Mouse (Mus musculus): ENCODE results near the gene Lexm. TPM values are rescaled to one million over a fixed set of nuclear protein-coding genes. Genes with fewer than 3 reads are reported as not detected.

The Lexm gene
- polyA plus RNA-seq, 1 experiment from 2014 or later: not detected

- H3K9me3 ChIP-seq (ENCODE audit: control insufficient read depth): peaks cover 3% of the 10 kb centered on the region; the same call in 1 of the 2 replicates
- H3K4me3 ChIP-seq (ENCODE audit: low read depth, low read length): no peak overlapping the region
- no peaks in the 10 kb centered on the region for H3K27me3 ChIP-seq (replicated peaks; ENCODE audit: control insufficient read depth, insufficient read depth, low read length)
- H3K36me3 ChIP-seq (ENCODE audit: control insufficient read depth, insufficient read depth): no peaks in the 10 kb centered on the region
- no peak overlapping the region for H3K9ac ChIP-seq (ENCODE audit: low read depth, low read length)
- TF ChIP-seq CTCF (IDR thresholded peaks at IDR 0.05; ENCODE audit: low read depth): no peak
- 83% methylated on average over 4 of the region's 4 CpGs for WGBS
- ATAC-seq: no peak
- H3K4me2 ChIP-seq (replicated peaks; ENCODE audit: low read depth): no peak overlapping the region
- H3K4me1 ChIP-seq (replicated peaks; ENCODE audit: control insufficient read depth, insufficient read depth, low read length): no peaks in the 10 kb centered on the region
- no peak overlapping the region for H3K27ac ChIP-seq (ENCODE audit: low read depth, low read length)
These were observed 19.3 kb downstream of the Lexm start for GRCm38 (mm10) chr4:106597741-106598140.

GRCm38 (mm10) chr4:106597055-106597454 lies 20.0 kb downstream of the Lexm start:
- Histone ChIP-seq H3K27me3 (replicated peaks; ENCODE audit: control insufficient read depth, insufficient read depth, low read length) (no peaks in the 10 kb centered on the region), H3K9me3 (ENCODE audit: control insufficient read depth) (no peaks in the 10 kb centered on the region), H3K4me3 (ENCODE audit: low read depth, low read length) (no peak overlapping the region), H3K4me2 (replicated peaks; ENCODE audit: low read depth) (no peak overlapping the region), H3K36me3 (ENCODE audit: control insufficient read depth, insufficient read depth) (no peaks in the 10 kb centered on the region), H3K27ac (ENCODE audit: low read depth, low read length) (no peak overlapping the region), H3K4me1 (replicated peaks; ENCODE audit: control insufficient read depth, insufficient read depth, low read length) (no peaks in the 10 kb centered on the region), H3K9ac (ENCODE audit: low read depth, low read length) (no peak overlapping the region)
- 83% methylated on average over 9 of the region's 9 CpGs for WGBS
- no peak for ATAC-seq
- no peak for TF ChIP-seq CTCF (IDR thresholded peaks at IDR 0.05; ENCODE audit: low read depth)

- H3K36me3 ChIP-seq (ENCODE audit: control insufficient read depth, insufficient read depth): no peaks in the 10 kb centered on the region
- no peak for ATAC-seq
These were observed 20.8 kb downstream of the Lexm start for GRCm38 (mm10) chr4:106596200-106596599.

DNA sequence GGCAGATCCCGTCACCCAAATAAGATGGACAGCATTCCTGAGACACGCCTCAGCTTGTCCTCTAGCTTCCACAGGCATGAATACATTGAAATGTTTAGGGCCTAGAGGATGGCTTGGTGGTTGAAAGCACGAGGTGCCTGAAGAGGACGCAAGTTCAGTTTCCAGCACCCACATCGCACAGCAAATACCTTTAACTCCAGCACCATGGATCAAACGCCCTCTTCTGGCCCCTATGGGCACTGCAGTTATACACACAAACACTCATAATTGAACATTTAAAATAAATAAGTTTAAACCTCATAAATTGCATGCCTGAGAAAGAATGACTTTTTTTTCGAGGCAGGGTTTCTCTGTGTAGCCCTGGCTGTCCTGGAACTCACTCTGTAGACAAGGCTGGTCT lies 23.4 kb downstream of the Lexm start:
- no peak overlapping the region for H3K4me2 ChIP-seq (replicated peaks; ENCODE audit: low read depth)
- no peak overlapping the region for H3K27ac ChIP-seq (ENCODE audit: low read depth, low read length)
- TF ChIP-seq CTCF (IDR thresholded peaks at IDR 0.05; ENCODE audit: low read depth): peak; percentile 53
- H3K9ac ChIP-seq (ENCODE audit: low read depth, low read length): no peak overlapping the region
- no peaks in the 10 kb centered on the region for H3K4me1 ChIP-seq (replicated peaks; ENCODE audit: control insufficient read depth, insufficient read depth, low read length)
- no peaks in the 10 kb centered on the region for H3K27me3 ChIP-seq (replicated peaks; ENCODE audit: control insufficient read depth, insufficient read depth, low read length)
- no peak overlapping the region for H3K4me3 ChIP-seq (ENCODE audit: low read depth, low read length)
- 62% methylated on average over 7 of the region's 7 CpGs for WGBS
- H3K9me3 ChIP-seq (ENCODE audit: control insufficient read depth): no peaks in the 10 kb centered on the region
- ATAC-seq: no peak
- H3K36me3 ChIP-seq (ENCODE audit: control insufficient read depth, insufficient read depth): peaks cover 8% of the 10 kb centered on the region; the same call in 1 of the 2 replicates

More at GRCm38 (mm10) chr4:106596200-106596599, 20.8 kb downstream of the Lexm start:
- Histone ChIP-seq H3K27me3 (replicated peaks; ENCODE audit: control insufficient read depth, insufficient read depth, low read length) (no peaks in the 10 kb centered on the region), H3K9me3 (ENCODE audit: control insufficient read depth) (no peaks in the 10 kb centered on the region), H3K4me1 (replicated peaks; ENCODE audit: control insufficient read depth, insufficient read depth, low read length) (no peaks in the 10 kb centered on the region), H3K27ac (ENCODE audit: low read depth, low read length) (no peak overlapping the region), H3K4me2 (replicated peaks; ENCODE audit: low read depth) (no peak overlapping the region), H3K9ac (ENCODE audit: low read depth, low read length) (no peak overlapping the region), H3K4me3 (ENCODE audit: low read depth, low read length) (no peak overlapping the region)
- peak; percentile 56 for TF ChIP-seq CTCF (IDR thresholded peaks at IDR 0.05; ENCODE audit: low read depth)
- WGBS: 65% methylated on average over 3 of the region's 3 CpGs

DNA sequence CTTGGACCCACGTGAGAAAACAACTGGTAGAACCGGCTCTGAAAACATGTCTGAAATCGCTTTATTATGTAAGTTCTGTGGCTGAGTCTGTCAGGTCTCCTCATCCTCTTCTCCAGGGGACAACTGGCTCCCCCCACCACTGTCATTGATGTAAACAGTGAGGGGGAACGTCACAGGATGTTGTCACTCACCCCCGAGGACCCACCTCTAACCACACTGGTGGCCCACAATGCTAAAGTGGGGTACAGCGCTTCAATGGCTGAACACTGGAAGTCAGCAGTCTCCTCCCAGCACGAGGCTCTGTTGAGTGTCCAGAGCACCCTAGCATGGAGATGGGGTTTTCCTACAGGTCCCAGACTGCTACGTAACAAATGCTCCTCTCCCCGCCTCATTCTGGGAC lies 26.2 kb downstream of the Lexm start:
- no peak overlapping the region for H3K4me2 ChIP-seq (replicated peaks; ENCODE audit: low read depth)
- no peak overlapping the region for H3K4me3 ChIP-seq (ENCODE audit: low read depth, low read length)
- WGBS: 78% methylated on average over 9 of the region's 9 CpGs
- no peaks in the 10 kb centered on the region for H3K9me3 ChIP-seq (ENCODE audit: control insufficient read depth)
- no peak for ATAC-seq
- H3K27ac ChIP-seq (ENCODE audit: low read depth, low read length): no peak overlapping the region
- peaks cover 36% of the 10 kb centered on the region for H3K36me3 ChIP-seq (ENCODE audit: control insufficient read depth, insufficient read depth)
- no peaks in the 10 kb centered on the region for H3K27me3 ChIP-seq (replicated peaks; ENCODE audit: control insufficient read depth, insufficient read depth, low read length)
- H3K4me1 ChIP-seq (replicated peaks; ENCODE audit: control insufficient read depth, insufficient read depth, low read length): no peaks in the 10 kb centered on the region
- no peak for TF ChIP-seq CTCF (IDR thresholded peaks at IDR 0.05; ENCODE audit: low read depth)
- no peak overlapping the region for H3K9ac ChIP-seq (ENCODE audit: low read depth, low read length)

GRCm38 (mm10) chr4:106590142-106590541 lies 26.9 kb downstream of the Lexm start:
- TF ChIP-seq CTCF (IDR thresholded peaks at IDR 0.05; ENCODE audit: low read depth): no peak
- Histone ChIP-seq H3K4me3 (ENCODE audit: low read depth, low read length) (no peak overlapping the region), H3K9ac (ENCODE audit: low read depth, low read length) (no peak overlapping the region), H3K4me1 (replicated peaks; ENCODE audit: control insufficient read depth, insufficient read depth, low read length) (no peaks in the 10 kb centered on the region), H3K27me3 (replicated peaks; ENCODE audit: control insufficient read depth, insufficient read depth, low read length) (no peaks in the 10 kb centered on the region), H3K36me3 (ENCODE audit: control insufficient read depth, insufficient read depth) (peaks cover 43% of the 10 kb centered on the region), H3K9me3 (ENCODE audit: control insufficient read depth) (no peaks in the 10 kb centered on the region), H3K27ac (ENCODE audit: low read depth, low read length) (no peak overlapping the region; the same call in 1 of the 2 replicates), H3K4me2 (replicated peaks; ENCODE audit: low read depth) (no peak overlapping the region)
- 53% methylated on average over 9 of the region's 9 CpGs for WGBS
- peak; percentile 35 for ATAC-seq

GRCm38 (mm10) chr4:106587075-106587474 lies 30.0 kb downstream of the Lexm start:
- no peaks in the 10 kb centered on the region for H3K4me1 ChIP-seq (replicated peaks; ENCODE audit: control insufficient read depth, insufficient read depth, low read length)
- H3K9ac ChIP-seq (ENCODE audit: low read depth, low read length): no peak overlapping the region
- whole genome bisulfite sequencing: 77% methylated on average over 6 of the region's 6 CpGs
- no peak overlapping the region for H3K4me2 ChIP-seq (replicated peaks; ENCODE audit: low read depth)
- H3K27me3 ChIP-seq (replicated peaks; ENCODE audit: control insufficient read depth, insufficient read depth, low read length): no peaks in the 10 kb centered on the region
- ATAC-seq: no peak
- TF ChIP-seq CTCF (IDR thresholded peaks at IDR 0.05; ENCODE audit: low read depth): no peak
- no peak overlapping the region for H3K4me3 ChIP-seq (ENCODE audit: low read depth, low read length)
- no peaks in the 10 kb centered on the region for H3K9me3 ChIP-seq (ENCODE audit: control insufficient read depth)
- H3K36me3 ChIP-seq (ENCODE audit: control insufficient read depth, insufficient read depth): peaks cover 63% of the 10 kb centered on the region
- H3K27ac ChIP-seq (ENCODE audit: low read depth, low read length): no peak overlapping the region

All from intestine, postnatal 0 days (tissue).